Mouse (Mus musculus): ENCODE data around the gene Shcbp1.

GRCm38 (mm10) chr8:4730942-4731341 is 48.4 kb downstream of the Shcbp1 start:
- TF ChIP-seq GATA1 (IDR thresholded peaks at IDR 0.05; ENCODE audit: borderline replicate concordance, low read length) (no peak), FLI1 (IDR thresholded peaks at IDR 0.05; ENCODE audit: low read length) (no peak)

Data from megakaryocyte, embryonic 14.5 days (primary cell).